Mouse (Mus musculus): ENCODE data around the gene Mapkbp1.

Gene Mapkbp1

GRCm38 (mm10) chr2:119972537-119972879 is at the start of gene Mapkbp1:
Gene Mapkbp1 (plus strand): TSS chr2:119972699.
- in situ Hi-C loops (cut with MboI, MseI): loop anchor here (5.0 kb wide), 1 partner anchor 35 kb away; no protein-coding TSS in a partner anchor

- in situ Hi-C loops (cut with MboI, MseI): loop anchor here (5.0 kb wide), 1 partner anchor 37 kb away; no protein-coding TSS in a partner anchor
These were observed 1.9 kb upstream of the Mapkbp1 start for GRCm38 (mm10) chr2:119970571-119970970.

GRCm38 (mm10) chr2:119971316-119971715 is 1.2 kb upstream of the Mapkbp1 start:
- in situ Hi-C loops (cut with MboI, MseI): loop anchor here (5.0 kb wide), 1 partner anchor 36 kb away; no protein-coding TSS in a partner anchor

GRCm38 (mm10) chr2:119971837-119972536 is 512 bp upstream of the Mapkbp1 start:
- in situ Hi-C loops (cut with MboI, MseI): loop anchor here (5.0 kb wide), 1 partner anchor 35 kb away; no protein-coding TSS in a partner anchor

- in situ Hi-C loops (cut with MboI, MseI): no loop called here
These were observed 8.0 kb downstream of the Mapkbp1 start for GRCm38 (mm10) chr2:119980343-119980986.

GRCm38 (mm10) chr2:119981631-119982030 is 9.1 kb downstream of the Mapkbp1 start:
- in situ Hi-C loops (cut with MboI, MseI): no loop called here

GRCm38 (mm10) chr2:119985871-119986270 is 13.4 kb downstream of the Mapkbp1 start:
- in situ Hi-C loops (cut with MboI, MseI): no loop called here

GRCm38 (mm10) chr2:119986369-119986768 is 13.9 kb downstream of the Mapkbp1 start:
- in situ Hi-C loops (cut with MboI, MseI): no loop called here

- in situ Hi-C loops (cut with MboI, MseI): no loop called here
These were observed 14.9 kb downstream of the Mapkbp1 start for GRCm38 (mm10) chr2:119987441-119987840.

GRCm38 (mm10) chr2:119988952-119989351 is 16.5 kb downstream of the Mapkbp1 start:
- in situ Hi-C loops (cut with MboI, MseI): no loop called here

GRCm38 (mm10) chr2:119990881-119991280 is 18.4 kb downstream of the Mapkbp1 start:
- in situ Hi-C loops (cut with MboI, MseI): no loop called here

- in situ Hi-C loops (cut with MboI, MseI): no loop called here
These were observed 19.9 kb downstream of the Mapkbp1 start for GRCm38 (mm10) chr2:119992349-119992748.

GRCm38 (mm10) chr2:119993515-119993914 is 21.0 kb downstream of the Mapkbp1 start:
- in situ Hi-C loops (cut with MboI, MseI): no loop called here

- in situ Hi-C loops (cut with MboI, MseI): no loop called here
These were observed 22.3 kb downstream of the Mapkbp1 start for GRCm38 (mm10) chr2:119994839-119995238.

- in situ Hi-C loops (cut with MboI, MseI): no loop called here
These were observed 23.1 kb downstream of the Mapkbp1 start for GRCm38 (mm10) chr2:119995391-119996281.

GRCm38 (mm10) chr2:119997354-119997753 is 24.9 kb downstream of the Mapkbp1 start:
- in situ Hi-C loops (cut with MboI, MseI): no loop called here

- in situ Hi-C loops (cut with MboI, MseI): no loop called here
These were observed 27.2 kb downstream of the Mapkbp1 start for GRCm38 (mm10) chr2:119999731-120000130.

- in situ Hi-C loops (cut with MboI, MseI): no loop called here
These were observed 28.5 kb downstream of the Mapkbp1 start for GRCm38 (mm10) chr2:120000882-120001584.

- in situ Hi-C loops (cut with MboI, MseI): no loop called here
These were observed 29.5 kb downstream of the Mapkbp1 start for GRCm38 (mm10) chr2:120001956-120002355.

GRCm38 (mm10) chr2:120003970-120004369 is 31.5 kb downstream of the Mapkbp1 start:
- in situ Hi-C loops (cut with MboI, MseI): no loop called here

- in situ Hi-C loops (cut with MboI, MseI): loop anchor here (5.0 kb wide), 1 partner anchor 34 kb away; the partner anchor contains the start of gene Mapkbp1
These were observed 34.2 kb downstream of the Mapkbp1 start for GRCm38 (mm10) chr2:120006696-120007095.
